Mouse (Mus musculus) liver, postnatal 0 days (tissue): ENCODE results near the gene Nbeal1.

ENCODE experiments used
- CTCF ChIP-seq: sonication (generic); IDR thresholded peaks from 2 replicates; pipeline ENCODE4 v1.5.1; 2016; ENCODE audit warnings: antibody characterized with exemption, low read depth
- EP300 ChIP-seq: IDR thresholded peaks from 2 replicates; pipeline ENCODE4 v1.6.1; 2016; ENCODE audit warnings: antibody characterized with exemption, low read depth, mild to moderate bottlenecking

DNA sequence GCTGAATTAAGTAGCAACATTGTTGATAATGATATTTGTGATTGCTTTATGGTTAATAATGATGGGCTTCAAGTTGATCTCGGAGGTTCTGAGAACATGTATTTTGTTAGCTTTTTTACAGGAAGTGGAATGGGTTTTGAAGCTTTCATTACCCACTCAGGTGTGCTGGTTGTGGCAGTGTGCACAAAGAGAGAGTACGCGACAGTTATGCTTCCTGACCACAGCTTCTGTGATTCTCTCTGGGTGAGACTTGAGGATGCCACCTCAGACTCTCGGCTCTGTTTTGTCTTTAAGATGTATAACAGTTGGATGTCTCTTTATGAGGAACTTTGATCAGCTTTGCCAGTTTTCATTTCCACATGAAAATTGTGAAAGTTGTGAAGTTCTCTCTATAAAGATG, 55.9 kb downstream of the Nbeal1 start:
- no peak for TF ChIP-seq EP300
- no peak for TF ChIP-seq CTCF
